Mouse (Mus musculus) olfactory bulb, adult 2 months (tissue): ENCODE results near the gene Btbd9.

ENCODE experiments used
- CTCF ChIP-seq: fragments of 200-500 bp; IDR thresholded peaks from 2 replicates; pipeline ENCODE4 v1.5.1; 2012; ENCODE audit warnings: low read depth, mild to moderate bottlenecking, low read length, moderate library complexity; ENCODE audit not compliant: insufficient read depth
- POLR2A ChIP-seq: fragments of 200-500 bp; IDR thresholded peaks from 2 replicates; pipeline ENCODE4 v1.6.1; 2012; ENCODE audit warnings: mild to moderate bottlenecking, low read depth, low read length, moderate library complexity; ENCODE audit not compliant: insufficient read depth

DNA sequence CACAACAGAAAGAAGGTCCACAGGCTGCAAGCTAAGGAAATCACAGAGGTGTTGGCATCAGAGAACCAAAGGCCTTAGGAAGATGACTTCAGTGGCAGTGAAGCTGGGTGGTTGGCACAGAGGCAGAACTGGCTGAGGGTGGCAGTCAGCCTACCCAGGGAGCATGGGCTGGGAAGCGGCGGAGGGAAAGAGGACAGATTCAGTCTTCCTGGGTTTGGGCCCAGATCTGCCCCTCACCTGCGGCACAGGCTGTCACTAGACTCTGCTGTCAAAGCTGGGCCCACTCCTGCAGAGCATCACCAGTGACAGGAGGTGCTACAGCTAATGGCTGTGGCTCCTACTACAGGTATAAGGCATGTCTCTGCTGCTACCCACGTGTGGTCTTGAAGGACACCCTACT is 333.6 kb downstream of the Btbd9 start:
- TF ChIP-seq CTCF (no peak), POLR2A (no peak)
